Mouse (Mus musculus) neural tube, embryonic 10.5 days (tissue): ENCODE data around the gene Ppp1r35.

Experiments used
- DNase-seq: peaks from one replicate; pipeline ENCODE4 v3.0.0-alpha.2; 2017; ENCODE audit warnings: low spot score; ENCODE audit errors: extremely low spot score

Gene Ppp1r35

DNA sequence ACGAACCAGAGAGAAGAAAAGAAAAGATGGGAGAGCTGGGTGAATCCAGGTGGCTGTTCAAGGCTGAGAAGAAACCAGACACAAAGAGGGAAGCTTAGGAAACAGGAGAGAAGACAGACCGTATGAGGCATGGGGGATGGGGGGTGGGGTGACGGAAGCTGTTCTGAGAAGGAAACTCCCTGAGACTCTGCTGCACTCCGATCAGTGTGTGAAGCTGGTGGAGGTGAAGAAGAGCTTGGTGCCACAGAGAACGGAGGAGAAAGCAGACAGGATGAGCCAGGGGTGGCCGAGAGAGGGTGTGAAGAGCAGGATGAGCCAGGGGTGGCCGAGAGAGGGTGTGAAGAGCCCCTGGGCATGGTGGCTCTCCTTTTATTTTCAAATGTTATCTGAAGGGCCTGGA, 47.8 kb downstream of the Ppp1r35 start:
- no peak for DNase-seq

DNA sequence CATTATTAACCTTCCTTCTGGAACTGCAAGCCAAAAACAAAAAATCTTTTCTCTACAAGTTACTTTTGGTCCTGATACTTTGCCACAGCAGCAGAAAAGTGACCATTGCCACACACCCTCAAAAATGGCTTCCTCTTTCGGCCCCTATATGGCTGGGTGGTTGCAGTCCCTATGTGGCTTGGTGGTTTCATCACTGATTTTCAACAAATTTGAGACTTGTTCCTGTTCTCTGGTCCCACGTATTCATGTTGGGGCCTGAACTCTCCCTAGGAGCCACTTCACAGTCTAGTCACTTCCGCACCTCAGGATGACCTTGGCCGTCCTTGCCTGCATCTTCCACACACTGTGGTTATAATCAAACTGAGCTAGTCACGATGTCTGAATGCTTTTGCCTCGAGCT, 50.0 kb downstream of the Ppp1r35 start:
- DNase-seq = no peak
